Mouse (Mus musculus): ENCODE data around the gene Nod2. TPM values are rescaled to one million over a fixed set of nuclear protein-coding genes. Genes with fewer than 3 reads are reported as not detected.

The Nod2 gene
- polyA plus RNA-seq, 1 experiment from 2014 or later = 0.15 TPM

DNA sequence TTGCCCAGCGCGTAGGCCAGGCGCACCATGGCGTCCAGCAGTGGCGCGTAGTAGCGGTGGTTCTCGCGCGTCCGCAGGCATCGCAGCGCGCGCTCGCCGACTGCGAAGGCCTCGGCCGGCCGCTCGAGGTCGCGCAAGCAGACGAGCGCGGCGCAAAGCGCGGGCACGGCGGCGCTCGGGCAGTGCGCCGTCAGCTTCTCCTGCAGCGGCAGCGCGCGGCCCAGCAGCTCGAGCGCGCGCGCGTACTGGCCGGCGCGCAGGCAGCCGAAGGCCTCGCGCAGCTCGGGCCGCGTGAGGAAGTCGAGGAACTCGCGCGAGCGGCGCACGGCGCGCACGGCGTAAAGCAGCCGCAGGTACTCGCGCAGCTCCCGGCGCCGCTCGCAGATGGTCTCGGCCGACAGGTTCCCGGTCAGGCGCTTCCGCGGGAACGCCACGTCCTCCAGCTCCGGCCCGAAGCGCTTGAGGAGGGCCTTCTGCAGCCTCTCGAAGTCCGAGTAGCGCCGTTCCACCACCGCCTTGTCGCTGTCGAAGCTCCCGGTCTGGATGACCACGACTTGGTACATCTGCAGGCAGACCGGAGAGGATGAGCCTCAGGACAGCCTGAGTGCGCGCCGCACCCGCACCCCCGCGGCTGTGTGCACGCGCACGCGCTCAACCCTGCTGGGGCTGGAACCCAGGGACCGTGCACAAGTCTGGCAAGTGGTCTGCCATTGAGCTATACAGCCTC is 19.7 kb upstream of the Nod2 start:
- peak overlapping the region; percentile 59 for H3K9ac ChIP-seq (ENCODE audit: low read depth, low read length)
- 3% methylated on average over 105 of the region's 105 CpGs for WGBS
- H3K27ac ChIP-seq (ENCODE audit: low read depth, low read length) = peak overlapping the region; percentile 34; the same call in 1 of the 2 replicates
- 0 out of 2 replicates have a peak, but pooled peaks cover 3% of the 10 kb centered on the region for H3K27me3 ChIP-seq (ENCODE audit: control insufficient read depth, insufficient read depth, low read length)
- H3K36me3 ChIP-seq (ENCODE audit: control insufficient read depth, insufficient read depth, low read length) = no peaks in the 10 kb centered on the region
- peak overlapping the region; percentile 95 for H3K4me2 ChIP-seq (replicated peaks; ENCODE audit: low read depth, low read length)
- H3K9me3 ChIP-seq (ENCODE audit: control insufficient read depth, low read length) = no peaks in the 10 kb centered on the region
- no peaks in the 10 kb centered on the region; the same call in 1 of the 2 replicates for H3K4me1 ChIP-seq (ENCODE audit: control insufficient read depth, insufficient read depth, low read length)
- ATAC-seq (ENCODE audit: low FRiP score, low TSS enrichment) = peak; percentile 76
- H3K4me3 ChIP-seq (ENCODE audit: low read length) = peak overlapping the region; percentile 46

DNA sequence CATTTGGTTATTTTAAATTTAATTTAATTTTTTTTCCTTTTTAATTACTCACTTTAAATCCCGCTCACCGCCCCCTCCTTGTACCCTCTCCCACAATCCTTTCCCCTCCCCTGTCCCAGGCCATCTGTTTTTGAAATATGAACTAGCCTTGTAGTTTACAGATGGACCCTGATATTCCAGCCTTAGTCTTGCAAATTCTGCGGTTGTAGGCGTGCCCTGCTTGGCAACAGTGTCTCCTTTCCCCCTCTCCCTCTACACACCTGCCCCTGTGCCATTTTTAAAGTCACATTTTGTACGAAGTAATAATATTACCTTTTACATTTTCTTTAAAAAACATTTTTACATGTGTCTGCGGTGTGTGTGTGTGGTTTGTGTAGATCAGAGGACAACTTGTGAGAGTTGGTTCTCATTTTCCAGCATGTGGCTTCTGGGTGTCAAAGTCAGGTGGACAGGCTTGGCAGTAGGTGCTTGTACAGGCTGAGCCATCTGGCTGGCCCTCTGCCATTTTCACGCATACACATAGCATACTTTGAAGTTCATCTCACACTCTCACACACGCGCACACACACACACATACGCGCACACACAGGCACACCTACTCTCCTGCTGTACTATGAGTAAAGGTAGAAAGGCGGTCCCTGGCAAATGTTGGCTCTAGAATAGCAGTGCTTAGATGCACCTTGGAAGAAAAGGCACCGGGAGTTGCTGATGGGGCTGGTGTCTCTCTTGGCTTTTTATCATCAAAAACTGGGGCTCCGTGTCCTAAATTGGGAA is 18.9 kb upstream of the Nod2 start:
- H3K9me3 ChIP-seq (ENCODE audit: control insufficient read depth, low read length) = no peaks in the 10 kb centered on the region
- H3K4me2 ChIP-seq (replicated peaks; ENCODE audit: low read depth, low read length) = peak overlapping the region; percentile 95
- no peak overlapping the region for H3K27ac ChIP-seq (ENCODE audit: low read depth, low read length)
- no peaks in the 10 kb centered on the region; the same call in 1 of the 2 replicates for H3K4me1 ChIP-seq (ENCODE audit: control insufficient read depth, insufficient read depth, low read length)
- WGBS = 60% methylated on average over 14 of the region's 14 CpGs
- peak overlapping the region; percentile 46 for H3K4me3 ChIP-seq (ENCODE audit: low read length)
- no peaks in the 10 kb centered on the region for H3K36me3 ChIP-seq (ENCODE audit: control insufficient read depth, insufficient read depth, low read length)
- 0 out of 2 replicates have a peak, but pooled peaks cover 3% of the 10 kb centered on the region for H3K27me3 ChIP-seq (ENCODE audit: control insufficient read depth, insufficient read depth, low read length)
- 0 out of 2 replicates have a peak, but pooled peaks have one; percentile 7 for ATAC-seq (ENCODE audit: low FRiP score, low TSS enrichment)
- peak overlapping the region; percentile 59; the same call in 1 of the 2 replicates for H3K9ac ChIP-seq (ENCODE audit: low read depth, low read length)

DNA sequence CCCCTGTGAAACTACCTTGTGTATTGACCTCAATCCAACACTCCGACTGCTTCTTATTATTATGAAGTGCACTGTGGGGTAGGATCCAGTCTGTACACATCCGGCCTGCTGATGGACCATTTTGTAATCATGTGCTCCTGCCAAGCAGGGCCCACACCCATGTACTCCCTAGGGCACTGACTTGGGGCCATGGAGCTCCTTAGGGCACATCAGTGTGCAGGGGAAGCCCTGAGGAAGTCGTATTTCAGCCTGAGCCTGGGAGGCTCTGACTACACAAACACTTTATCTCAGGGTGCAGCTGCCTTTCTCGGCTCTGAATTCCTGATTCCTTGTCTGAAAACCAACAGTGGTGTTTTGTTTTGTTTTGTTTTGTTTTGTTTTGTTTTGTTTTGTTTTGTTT is 16.9 kb upstream of the Nod2 start:
- Histone ChIP-seq H3K4me3 (ENCODE audit: low read length) (no peak overlapping the region), H3K9me3 (ENCODE audit: control insufficient read depth, low read length) (no peaks in the 10 kb centered on the region), H3K27me3 (ENCODE audit: control insufficient read depth, insufficient read depth, low read length) (0 out of 2 replicates have a peak, but pooled peaks cover 3% of the 10 kb centered on the region), H3K27ac (ENCODE audit: low read depth, low read length) (no peak overlapping the region), H3K36me3 (ENCODE audit: control insufficient read depth, insufficient read depth, low read length) (no peaks in the 10 kb centered on the region), H3K4me2 (replicated peaks; ENCODE audit: low read depth, low read length) (no peak overlapping the region), H3K9ac (ENCODE audit: low read depth, low read length) (no peak overlapping the region), H3K4me1 (ENCODE audit: control insufficient read depth, insufficient read depth, low read length) (no peaks in the 10 kb centered on the region; the same call in 1 of the 2 replicates)
- ATAC-seq (ENCODE audit: low FRiP score, low TSS enrichment) = no peak
- 54% methylated on average over 4 of the region's 4 CpGs for WGBS

DNA sequence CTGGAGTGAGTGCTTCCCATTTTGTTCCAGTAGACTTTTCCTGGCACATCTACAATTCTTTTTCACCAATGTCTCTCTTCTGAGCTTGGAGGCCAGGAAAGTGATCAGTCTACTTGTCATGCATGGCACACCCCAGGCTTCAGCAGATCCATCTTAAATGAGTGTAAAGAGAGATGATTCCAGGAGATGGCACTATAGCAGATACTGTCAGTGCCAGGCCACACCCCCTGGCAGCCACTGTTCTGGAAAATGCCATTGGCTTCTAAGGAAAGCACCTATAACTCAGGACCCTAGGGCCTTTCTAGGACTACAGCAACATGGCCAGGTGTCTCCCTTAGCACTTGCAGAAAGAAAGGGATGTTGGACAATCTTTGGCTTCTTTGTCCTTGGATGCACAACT is 16.0 kb upstream of the Nod2 start:
- H3K9me3 ChIP-seq (ENCODE audit: control insufficient read depth, low read length) = no peaks in the 10 kb centered on the region
- H3K27me3 ChIP-seq (ENCODE audit: control insufficient read depth, insufficient read depth, low read length) = 0 out of 2 replicates have a peak, but pooled peaks cover 3% of the 10 kb centered on the region
- H3K4me1 ChIP-seq (ENCODE audit: control insufficient read depth, insufficient read depth, low read length) = no peaks in the 10 kb centered on the region; the same call in 1 of the 2 replicates
- no peak overlapping the region for H3K27ac ChIP-seq (ENCODE audit: low read depth, low read length)
- no peak overlapping the region for H3K4me2 ChIP-seq (replicated peaks; ENCODE audit: low read depth, low read length)
- no peak overlapping the region for H3K4me3 ChIP-seq (ENCODE audit: low read length)
- no peak for ATAC-seq (ENCODE audit: low FRiP score, low TSS enrichment)
- H3K36me3 ChIP-seq (ENCODE audit: control insufficient read depth, insufficient read depth, low read length) = no peaks in the 10 kb centered on the region
- no peak overlapping the region for H3K9ac ChIP-seq (ENCODE audit: low read depth, low read length)

DNA sequence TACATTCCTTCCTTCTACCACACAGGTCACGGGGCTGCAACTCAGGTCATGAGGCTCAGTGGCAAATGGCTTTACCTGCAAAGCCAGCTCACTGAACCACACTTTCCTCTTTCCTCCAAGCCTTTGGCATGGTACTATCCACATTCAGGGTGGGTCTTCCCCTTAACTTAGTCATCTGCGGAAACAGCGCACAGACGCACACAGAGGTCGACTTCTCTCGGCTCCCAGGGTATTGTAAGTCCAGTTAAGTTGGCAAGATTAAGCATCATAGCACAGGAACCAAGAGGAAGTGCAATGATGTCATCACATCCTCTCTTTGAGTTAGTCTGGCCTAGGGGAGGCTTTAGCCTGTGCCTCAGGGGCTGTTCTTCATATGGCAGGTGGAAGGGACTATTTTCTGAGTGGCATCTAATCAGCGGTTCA is 13.8 kb upstream of the Nod2 start:
- Histone ChIP-seq H3K4me1 (ENCODE audit: control insufficient read depth, insufficient read depth, low read length) (no peaks in the 10 kb centered on the region; the same call in 1 of the 2 replicates), H3K9ac (ENCODE audit: low read depth, low read length) (no peak overlapping the region), H3K27me3 (ENCODE audit: control insufficient read depth, insufficient read depth, low read length) (no peaks in the 10 kb centered on the region), H3K4me3 (ENCODE audit: low read length) (no peak overlapping the region), H3K27ac (ENCODE audit: low read depth, low read length) (no peak overlapping the region), H3K9me3 (ENCODE audit: control insufficient read depth, low read length) (no peaks in the 10 kb centered on the region), H3K36me3 (ENCODE audit: control insufficient read depth, insufficient read depth, low read length) (no peaks in the 10 kb centered on the region), H3K4me2 (replicated peaks; ENCODE audit: low read depth, low read length) (no peak overlapping the region)
- no peak; the same call in 1 of the 2 replicates for ATAC-seq (ENCODE audit: low FRiP score, low TSS enrichment)
- WGBS = 84% methylated on average over 7 of the region's 7 CpGs

DNA sequence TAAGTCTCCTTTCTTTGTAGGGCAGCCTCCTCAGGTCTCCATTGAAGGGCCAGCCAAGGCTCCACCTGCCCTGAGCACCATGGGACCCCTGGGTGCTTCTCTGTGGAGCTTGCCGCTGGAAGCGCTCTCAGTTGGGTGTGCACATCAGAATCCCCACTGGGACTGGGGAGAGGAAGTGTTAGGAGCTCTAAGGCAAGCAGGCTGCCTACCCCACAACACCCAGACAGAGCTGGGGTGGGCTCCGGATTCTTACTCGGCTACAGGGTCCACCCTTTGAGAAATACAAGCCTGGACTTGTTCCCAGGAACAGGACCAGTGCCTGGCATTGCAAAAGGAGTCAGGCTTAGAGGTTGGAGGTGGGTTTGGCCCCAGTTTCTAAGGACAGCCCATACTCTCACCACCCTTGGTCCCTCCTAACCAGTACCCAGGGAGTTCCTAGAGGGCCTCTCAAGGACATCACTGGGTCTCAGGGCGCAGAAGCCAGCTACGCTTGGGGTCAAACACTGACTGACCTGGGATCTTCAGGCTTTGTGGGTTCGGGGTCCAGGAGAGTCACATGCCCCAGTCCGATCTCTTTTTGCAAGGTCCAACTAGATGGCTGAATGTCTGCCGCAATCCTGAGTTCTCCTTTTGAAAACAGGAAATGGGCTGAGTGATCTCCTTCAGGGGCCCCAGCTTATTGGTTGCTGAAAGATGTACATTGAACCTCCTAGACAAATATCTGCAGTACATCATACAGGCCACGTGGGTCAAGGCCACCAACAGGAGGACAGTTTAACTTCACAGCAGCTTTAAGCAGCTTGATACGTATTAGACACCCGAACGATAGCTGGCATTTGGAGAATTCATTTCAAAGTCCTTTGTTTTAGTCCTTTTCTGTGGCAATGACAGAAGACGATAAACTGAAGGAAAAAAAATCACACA is 11.4 kb upstream of the Nod2 start, which contains the start of gene Snx20:
Gene Snx20, minus strand, starts transcription at position 655 of the 924 bp plus-strand sequence.
- no peak for ATAC-seq (ENCODE audit: low FRiP score, low TSS enrichment)
- H3K9me3 ChIP-seq (ENCODE audit: control insufficient read depth, low read length) = no peaks in the 10 kb centered on the region
- H3K4me2 ChIP-seq (replicated peaks; ENCODE audit: low read depth, low read length) = no peak within 1 kb of the TSS
- no peak within 1 kb of the TSS for H3K9ac ChIP-seq (ENCODE audit: low read depth, low read length)
- H3K4me3 ChIP-seq (ENCODE audit: low read length) = no peak within 1 kb of the TSS
- no peaks in the 10 kb centered on the region for H3K4me1 ChIP-seq (ENCODE audit: control insufficient read depth, insufficient read depth, low read length)
- 82% methylated on average over 14 of the region's 14 CpGs for WGBS
- no peak within 1 kb of the TSS for H3K27ac ChIP-seq (ENCODE audit: low read depth, low read length)
- H3K27me3 ChIP-seq (ENCODE audit: control insufficient read depth, insufficient read depth, low read length) = no peaks in the 10 kb centered on the region
- H3K36me3 ChIP-seq (ENCODE audit: control insufficient read depth, insufficient read depth, low read length) = no peaks in the 10 kb centered on the region

DNA sequence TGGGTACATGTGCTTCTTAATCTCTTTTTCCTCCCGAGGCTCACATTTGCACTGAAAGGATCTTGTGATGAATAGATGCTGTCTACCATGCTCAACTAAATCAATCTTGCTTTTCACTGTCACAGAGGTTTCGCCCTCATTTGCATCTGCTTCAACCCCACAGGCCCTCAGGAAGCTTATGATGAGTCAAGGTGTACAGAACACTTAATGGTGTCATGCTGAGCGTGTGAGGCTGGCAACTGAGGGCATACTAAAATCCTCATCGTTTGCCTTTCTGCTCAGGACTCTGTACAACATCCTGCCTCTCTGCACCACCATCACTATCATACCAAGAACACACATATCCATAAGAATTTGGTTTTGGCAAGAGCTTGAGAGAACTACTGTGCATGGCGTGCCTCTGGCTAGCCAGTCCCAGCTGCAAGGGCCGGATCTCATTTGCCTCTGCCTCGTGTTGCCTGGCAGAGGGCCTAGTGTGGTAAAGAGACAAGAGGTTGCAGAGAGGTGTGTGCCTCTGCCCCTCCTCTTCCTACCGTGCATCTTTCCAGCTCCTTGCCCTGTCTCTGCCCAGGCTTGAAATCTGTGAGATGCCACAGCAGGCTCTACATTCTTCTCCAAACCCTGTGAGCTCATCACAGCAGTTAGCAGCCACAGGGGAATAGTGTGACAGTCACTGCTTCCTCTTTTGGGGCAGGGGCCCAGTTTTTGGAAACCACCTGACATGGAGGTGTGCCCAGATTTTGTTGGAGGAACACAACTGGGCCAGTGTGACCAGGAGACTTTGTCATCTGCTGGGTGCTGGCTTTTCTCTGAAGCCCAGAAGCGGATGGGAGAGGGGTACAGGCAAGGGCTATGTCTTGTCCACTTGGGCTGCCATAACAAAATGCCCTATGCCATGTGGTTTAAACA is 9.8 kb upstream of the Nod2 start:
- Histone ChIP-seq H3K27me3 (ENCODE audit: control insufficient read depth, insufficient read depth, low read length) (no peaks in the 10 kb centered on the region), H3K4me1 (ENCODE audit: control insufficient read depth, insufficient read depth, low read length) (no peaks in the 10 kb centered on the region), H3K27ac (ENCODE audit: low read depth, low read length) (no peak overlapping the region), H3K9ac (ENCODE audit: low read depth, low read length) (no peak overlapping the region), H3K36me3 (ENCODE audit: control insufficient read depth, insufficient read depth, low read length) (no peaks in the 10 kb centered on the region), H3K9me3 (ENCODE audit: control insufficient read depth, low read length) (no peaks in the 10 kb centered on the region), H3K4me2 (replicated peaks; ENCODE audit: low read depth, low read length) (no peak overlapping the region), H3K4me3 (ENCODE audit: low read length) (no peak overlapping the region)
- no peak for ATAC-seq (ENCODE audit: low FRiP score, low TSS enrichment)
- 82% methylated on average over 9 of the region's 9 CpGs for WGBS

DNA sequence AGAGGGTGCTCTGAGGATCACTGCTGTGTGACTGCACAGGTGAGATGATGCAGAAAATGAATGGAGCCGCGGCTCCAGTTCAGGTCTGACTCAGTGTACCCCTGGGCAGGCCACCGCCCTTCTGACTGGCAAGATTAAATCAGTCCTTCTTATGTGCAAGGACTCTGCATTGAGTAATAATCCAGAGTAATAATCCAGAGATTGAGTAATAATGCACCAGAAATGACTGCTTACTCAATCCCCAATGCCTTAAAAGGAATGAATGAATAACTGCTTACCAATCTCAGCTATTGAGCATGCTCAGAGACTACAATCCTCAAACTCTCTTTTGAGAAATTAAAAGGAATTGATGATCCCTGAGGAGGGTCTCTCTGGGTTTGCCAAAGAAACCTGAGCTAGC is 8.2 kb upstream of the Nod2 start:
- 90% methylated on average over 3 of the region's 3 CpGs for WGBS
- no peak overlapping the region for H3K4me2 ChIP-seq (replicated peaks; ENCODE audit: low read depth, low read length)
- no peaks in the 10 kb centered on the region for H3K27me3 ChIP-seq (ENCODE audit: control insufficient read depth, insufficient read depth, low read length)
- H3K4me3 ChIP-seq (ENCODE audit: low read length) = no peak overlapping the region
- H3K9ac ChIP-seq (ENCODE audit: low read depth, low read length) = no peak overlapping the region
- no peaks in the 10 kb centered on the region for H3K9me3 ChIP-seq (ENCODE audit: control insufficient read depth, low read length)
- no peak overlapping the region for H3K27ac ChIP-seq (ENCODE audit: low read depth, low read length)
- H3K4me1 ChIP-seq (ENCODE audit: control insufficient read depth, insufficient read depth, low read length) = no peaks in the 10 kb centered on the region
- no peaks in the 10 kb centered on the region for H3K36me3 ChIP-seq (ENCODE audit: control insufficient read depth, insufficient read depth, low read length)
- no peak for ATAC-seq (ENCODE audit: low FRiP score, low TSS enrichment)
